Mouse (Mus musculus) lung, adult 2 months (tissue): Measurements from ENCODE around the gene Clcn5.

Experiments used
- CTCF ChIP-seq: fragments of 200-500 bp; IDR thresholded peaks from 2 replicates; pipeline ENCODE4 v1.5.1; 2011; ENCODE audit warnings: mild to moderate bottlenecking, low read length, control low read depth; ENCODE audit not compliant: insufficient read depth
- POLR2A ChIP-seq: fragments of 200-500 bp; IDR thresholded peaks from 2 replicates; pipeline ENCODE4 v1.6.1; 2011; ENCODE audit warnings: low read depth, mild to moderate bottlenecking, control low read depth, low read length, borderline replicate concordance; ENCODE audit errors: extremely low read depth

- no peak for TF ChIP-seq CTCF
- TF ChIP-seq POLR2A, result no peak
These were observed 4.5 kb downstream of the Clcn5 start for GRCm38 (mm10) chrX:7314645-7315044.
